Mouse (Mus musculus): ENCODE measurements around the gene Fopnl. TPM values are rescaled to one million over a fixed set of nuclear protein-coding genes. Genes with fewer than 3 reads are reported as not detected.

The Fopnl gene
- polyA plus RNA-seq, 3 experiments from 2014 or later, result 113 to 129 (median 117) TPM

- ATAC-seq, result no peak
These were observed 10.8 kb downstream of the Fopnl start for GRCm38 (mm10) chr16:14306451-14306850.

- ATAC-seq, result no peak
These were observed 12.4 kb downstream of the Fopnl start for GRCm38 (mm10) chr16:14304791-14305190.

GRCm38 (mm10) chr16:14303676-14304075 lies 13.5 kb downstream of the Fopnl start:
- no peak for ATAC-seq

- no peak for ATAC-seq
These were observed 14.1 kb downstream of the Fopnl start for GRCm38 (mm10) chr16:14303148-14303547.

GRCm38 (mm10) chr16:14298461-14298860 lies 18.7 kb downstream of the Fopnl start:
- ATAC-seq, result no peak

GRCm38 (mm10) chr16:14297746-14298145 lies 19.5 kb downstream of the Fopnl start:
- ATAC-seq, result no peak

GRCm38 (mm10) chr16:14297137-14297536 lies 20.1 kb downstream of the Fopnl start:
- ATAC-seq, result no peak

- no peak for ATAC-seq
These were observed 20.6 kb downstream of the Fopnl start for GRCm38 (mm10) chr16:14296544-14297124.

- no peak for ATAC-seq
These were observed 21.9 kb downstream of the Fopnl start for GRCm38 (mm10) chr16:14295291-14295690.

- ATAC-seq, result no peak
These were observed 24.7 kb downstream of the Fopnl start for GRCm38 (mm10) chr16:14292205-14293199.

GRCm38 (mm10) chr16:14291223-14291622 lies 26.0 kb downstream of the Fopnl start, which contains the start of gene Myh11:
Gene Myh11, minus strand, starts transcription at chr16:14291372.
- no peak for ATAC-seq

GRCm38 (mm10) chr16:14272374-14272965 lies 44.7 kb downstream of the Fopnl start:
- ATAC-seq, result no peak

- no peak for ATAC-seq
These were observed 51.8 kb downstream of the Fopnl start for GRCm38 (mm10) chr16:14265203-14265920.

GRCm38 (mm10) chr16:14264504-14264903 lies 52.7 kb downstream of the Fopnl start:
- ATAC-seq, result no peak

GRCm38 (mm10) chr16:14263241-14263640 lies 54.0 kb downstream of the Fopnl start:
- no peak for ATAC-seq

- ATAC-seq, result no peak
These were observed 54.8 kb downstream of the Fopnl start for GRCm38 (mm10) chr16:14262410-14262809.

GRCm38 (mm10) chr16:14258856-14259255 lies 58.3 kb downstream of the Fopnl start:
- ATAC-seq, result no peak

GRCm38 (mm10) chr16:14253586-14253985 lies 63.6 kb downstream of the Fopnl start:
- no peak for ATAC-seq

- ATAC-seq, result no peak
These were observed 64.3 kb downstream of the Fopnl start for GRCm38 (mm10) chr16:14252877-14253276.

GRCm38 (mm10) chr16:14249913-14250312 lies 67.3 kb downstream of the Fopnl start:
- ATAC-seq, result no peak
